Mouse (Mus musculus) MEL (cell line): ENCODE measurements around the gene Bdkrb1.

ENCODE experiments used
- CTCF ChIP-seq, 3 experiments: IDR thresholded peaks in 2 of 3; conservative IDR thresholded peaks in 1 of 3; 2 replicates each; pipeline ENCODE4 v1.5.1; 2011 to 2012; ENCODE audit warnings: low read length in 3 of 3, low read depth in 2 of 3, mild to moderate bottlenecking in 2 of 3, improper control_type of control experiment in 1 of 3, inconsistent platforms in 1 of 3, mixed read lengths in 1 of 3, moderate library complexity in 1 of 3; ENCODE audit not compliant: control insufficient read depth in 1 of 3, insufficient read depth in 1 of 3, poor library complexity in 1 of 3, severe bottlenecking in 1 of 3
- MEF2A ChIP-seq: IDR thresholded peaks from 2 replicates; pipeline ENCODE4 v1.6.1; 2014; ENCODE audit warnings: low read depth, mild to moderate bottlenecking, inconsistent platforms, low read length, improper control_type of control experiment; ENCODE audit not compliant: poor library complexity, insufficient replicate concordance, severe bottlenecking; ENCODE audit errors: extremely low read depth
- POLR2AphosphoS2 ChIP-seq: IDR thresholded peaks from 2 replicates; pipeline ENCODE4 v1.6.1; 2011; ENCODE audit warnings: low read length, improper control_type of control experiment
- ZMIZ1 ChIP-seq: IDR thresholded peaks from 2 replicates; pipeline ENCODE4 v1.6.1; 2012; ENCODE audit warnings: low read depth, mild to moderate bottlenecking, inconsistent platforms, low read length, improper control_type of control experiment, moderate library complexity

DNA sequence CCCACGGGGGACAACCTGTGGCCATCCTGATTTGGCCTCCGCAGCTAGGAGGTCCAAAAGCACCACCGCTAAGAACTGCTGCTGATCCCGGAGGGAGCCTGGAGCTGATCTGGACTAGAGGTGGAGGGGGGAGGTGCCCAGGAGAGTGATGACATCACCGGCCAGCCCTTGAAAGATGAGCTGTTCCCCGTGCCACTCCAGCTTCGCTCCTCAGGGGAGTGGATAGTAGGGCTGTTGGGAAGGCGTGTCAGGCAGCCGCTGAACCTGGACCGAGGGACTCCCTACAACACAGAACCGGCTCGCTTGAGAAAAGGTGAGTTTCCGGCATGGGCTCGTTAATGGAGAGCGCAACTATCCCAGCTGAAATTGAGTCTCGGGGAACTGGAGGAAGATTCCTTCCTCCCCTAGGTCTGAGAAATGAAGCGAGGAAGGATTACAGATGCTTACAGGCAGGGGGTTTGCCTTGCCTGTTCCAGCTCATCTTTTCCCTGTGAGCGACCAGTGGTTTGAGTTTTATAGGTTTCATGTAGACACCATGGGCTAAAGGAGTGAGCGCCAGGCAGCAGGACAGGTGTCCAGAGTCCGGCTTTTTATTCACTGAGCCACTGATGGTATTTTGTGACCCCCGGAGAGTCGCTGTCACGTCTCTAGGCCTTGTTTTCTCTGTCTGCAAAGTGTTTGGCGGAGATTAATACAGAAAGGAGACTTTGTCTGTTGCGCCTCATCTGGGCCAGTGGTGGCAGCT, 39.8 kb upstream of the Bdkrb1 start, which contains the start of gene Bdkrb2:
- TF ChIP-seq ZMIZ1, result no peak
- no peak for TF ChIP-seq CTCF (IDR thresholded peaks at IDR 0.05 in 2 of 3, conservative IDR thresholded peaks at IDR 0.05 in 1 of 3; ENCODE audit: control insufficient read depth in 1 of 3, insufficient read depth in 1 of 3, low read depth in 2 of 3, low read length in 3 of 3, poor library complexity in 1 of 3, severe bottlenecking in 1 of 3)
- no peak for TF ChIP-seq MEF2A
- no peak for TF ChIP-seq POLR2AphosphoS2
